Mouse (Mus musculus): ENCODE data around the gene Nacc2.

Gene Nacc2

GRCm38 (mm10) chr2:26123079-26123648 lies at the start of gene Nacc2:
TSS of gene Nacc2 (minus strand) at chr2:26123220.
- no peak for DNase-seq (ENCODE audit: low read depth in 2 of 2, low spot score in 2 of 2)

DNA sequence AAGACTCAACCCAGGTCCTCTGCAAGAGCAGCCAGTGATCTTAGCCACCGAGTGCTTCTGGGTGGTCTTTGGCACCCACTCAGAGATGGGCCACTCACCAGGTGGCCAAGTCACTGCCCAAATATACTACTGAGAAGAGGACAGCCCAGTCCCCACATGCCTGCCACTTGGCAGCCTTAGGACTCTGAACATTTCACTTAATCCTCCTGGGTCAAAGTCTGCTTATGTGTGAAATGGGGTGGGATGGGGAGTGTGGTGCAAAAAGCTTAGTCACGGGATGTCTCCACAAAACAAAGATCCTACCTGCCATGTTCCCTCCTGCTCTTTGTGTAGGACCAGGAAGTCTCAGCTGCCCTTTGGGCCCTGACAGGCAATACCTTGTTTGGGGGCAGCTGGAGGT lies 49.1 kb upstream of the Nacc2 start:
- no peak for DNase-seq (ENCODE audit: low read depth in 2 of 2, low spot score in 2 of 2)

GRCm38 (mm10) chr2:26170376-26170775 lies 47.4 kb upstream of the Nacc2 start:
- DNase-seq (ENCODE audit: low read depth in 2 of 2, low spot score in 2 of 2) = no peak

GRCm38 (mm10) chr2:26168843-26169579 lies 46.0 kb upstream of the Nacc2 start:
- DNase-seq (ENCODE audit: low read depth in 2 of 2, low spot score in 2 of 2) = no peak

- no peak for DNase-seq (ENCODE audit: low read depth in 2 of 2, low spot score in 2 of 2)
Observed at GRCm38 (mm10) chr2:26166890-26167289, 43.9 kb upstream of the Nacc2 start.

- no peak for DNase-seq (ENCODE audit: low read depth in 2 of 2, low spot score in 2 of 2)
Observed at GRCm38 (mm10) chr2:26158064-26158463, 35.0 kb upstream of the Nacc2 start.

- no peak for DNase-seq (ENCODE audit: low read depth in 2 of 2, low spot score in 2 of 2)
Observed at GRCm38 (mm10) chr2:26156191-26156977, 33.4 kb upstream of the Nacc2 start.

DNA sequence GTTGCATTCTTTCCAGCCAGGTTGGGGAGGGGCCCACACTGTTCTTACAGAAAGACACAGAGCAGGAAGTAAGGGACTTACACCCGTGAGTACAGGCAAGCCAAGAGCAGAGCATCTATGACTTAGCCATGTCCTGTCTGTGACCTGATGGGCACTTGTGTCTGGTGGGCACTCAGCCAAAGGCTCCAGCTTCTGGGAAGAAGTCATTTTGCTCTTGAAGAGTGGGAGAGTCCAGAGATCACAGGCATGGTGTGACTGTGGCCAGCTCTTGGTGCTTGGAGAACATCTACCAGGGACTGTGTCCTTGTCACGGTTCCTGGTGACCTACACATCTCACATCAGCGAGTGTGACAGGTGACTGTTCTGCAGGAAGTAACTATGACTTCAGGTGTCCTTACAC lies 32.7 kb upstream of the Nacc2 start:
- no peak for DNase-seq (ENCODE audit: low read depth in 2 of 2, low spot score in 2 of 2)

DNA sequence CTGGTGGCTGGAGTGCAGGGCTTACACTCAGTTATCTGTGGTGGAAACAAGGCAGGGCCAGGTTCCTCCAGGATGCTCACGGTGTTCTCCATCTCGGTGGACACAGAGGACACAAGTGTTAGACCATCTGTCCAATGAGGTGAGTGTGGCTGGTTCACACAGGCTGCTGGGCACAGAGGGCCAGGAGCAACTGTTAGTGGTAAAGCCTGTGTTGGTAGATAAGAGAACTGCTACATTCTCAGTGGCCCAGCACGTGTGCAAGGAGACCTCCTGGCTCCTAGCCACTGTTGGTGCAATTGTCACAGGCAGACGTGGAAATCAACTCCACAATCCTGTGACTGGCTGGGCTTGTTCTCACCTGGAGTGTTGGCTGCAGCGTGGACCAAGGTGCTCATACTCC lies 31.6 kb upstream of the Nacc2 start:
- DNase-seq (ENCODE audit: low read depth in 2 of 2, low spot score in 2 of 2) = no peak

DNA sequence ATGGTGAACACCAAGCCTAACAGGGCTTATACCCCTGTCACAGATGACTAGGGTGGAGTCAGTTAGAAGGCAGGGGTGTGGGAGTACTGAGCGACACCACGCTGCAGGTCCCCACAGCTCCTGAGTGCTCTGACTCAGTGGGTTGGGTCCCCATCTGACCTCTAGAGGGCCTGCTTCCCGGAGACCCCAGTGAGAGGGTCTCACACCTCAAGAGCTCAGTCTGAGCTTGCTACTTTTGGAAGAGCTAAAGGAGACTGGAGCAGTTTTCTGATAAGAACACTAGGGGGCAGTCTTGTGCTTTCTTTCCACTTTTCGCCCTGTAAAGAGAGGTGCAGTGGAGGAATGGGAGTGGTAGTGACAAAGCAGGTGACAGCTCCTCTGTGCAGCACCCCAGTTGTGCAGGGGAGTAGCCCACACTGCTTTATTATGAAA lies 30.9 kb upstream of the Nacc2 start:
- DNase-seq (ENCODE audit: low read depth in 2 of 2, low spot score in 2 of 2) = peak in 1 of 2 experiments; percentile 40

DNA sequence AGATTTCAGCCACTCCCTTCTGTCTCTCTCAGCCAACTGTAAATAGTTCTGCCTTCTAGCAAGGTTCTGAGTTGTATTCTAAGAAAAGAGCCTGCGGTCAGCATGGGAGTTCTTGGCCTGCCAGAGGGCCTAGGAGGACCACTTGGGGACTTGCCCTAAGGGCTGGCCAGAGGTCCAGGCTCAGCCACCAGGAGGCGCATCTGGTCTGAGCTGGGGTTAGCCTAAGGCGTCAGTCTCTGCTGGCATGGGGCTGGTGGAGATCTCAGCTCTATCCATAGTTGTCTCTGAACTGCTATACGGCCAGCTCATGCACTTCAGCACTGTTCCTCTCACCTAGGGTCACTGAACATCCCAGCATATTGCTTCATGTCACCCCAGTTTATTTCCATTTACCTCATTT lies 30.3 kb upstream of the Nacc2 start:
- no peak for DNase-seq (ENCODE audit: low read depth in 2 of 2, low spot score in 2 of 2)

- DNase-seq (ENCODE audit: low read depth in 2 of 2, low spot score in 2 of 2) = no peak
Observed at GRCm38 (mm10) chr2:26147706-26148370, 24.8 kb upstream of the Nacc2 start.

DNA sequence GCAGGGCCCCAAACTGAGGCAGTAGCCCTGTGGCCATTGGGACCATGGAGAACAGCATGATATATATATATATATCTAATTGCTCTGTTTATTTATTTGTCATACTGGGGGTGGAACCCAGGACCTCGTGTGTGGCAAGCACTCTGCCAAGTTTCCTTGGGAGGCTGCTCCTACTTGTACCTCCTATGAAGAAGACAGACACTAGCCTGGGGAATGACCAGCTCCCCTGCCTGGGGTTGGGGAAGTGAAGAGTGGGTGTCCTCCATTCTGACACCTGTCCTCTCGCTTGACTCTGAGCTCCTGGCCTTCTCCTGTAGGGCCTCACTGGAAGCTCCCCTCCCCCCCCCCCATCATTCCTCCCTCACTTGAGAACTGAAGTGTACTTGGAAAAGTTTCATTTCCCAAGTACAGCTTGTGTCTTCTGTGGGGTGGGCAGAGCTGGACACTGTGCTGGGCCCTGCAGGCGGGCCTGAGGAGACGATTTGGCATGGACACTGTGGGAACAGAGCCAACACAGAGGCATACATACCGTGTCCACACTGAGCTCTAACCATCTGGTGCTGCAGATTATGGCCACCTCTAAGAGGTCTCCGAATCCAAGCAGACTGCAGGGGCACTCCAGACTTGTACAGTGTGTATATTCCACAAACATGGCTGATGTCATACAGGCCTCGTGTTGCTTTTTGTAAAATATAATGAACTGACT lies 23.5 kb upstream of the Nacc2 start:
- no peak for DNase-seq (ENCODE audit: low read depth in 2 of 2, low spot score in 2 of 2)

GRCm38 (mm10) chr2:26145113-26145512 lies 22.1 kb upstream of the Nacc2 start:
- no peak for DNase-seq (ENCODE audit: low read depth in 2 of 2, low spot score in 2 of 2)

GRCm38 (mm10) chr2:26144331-26144730 lies 21.3 kb upstream of the Nacc2 start:
- DNase-seq (ENCODE audit: low read depth in 2 of 2, low spot score in 2 of 2) = no peak

DNA sequence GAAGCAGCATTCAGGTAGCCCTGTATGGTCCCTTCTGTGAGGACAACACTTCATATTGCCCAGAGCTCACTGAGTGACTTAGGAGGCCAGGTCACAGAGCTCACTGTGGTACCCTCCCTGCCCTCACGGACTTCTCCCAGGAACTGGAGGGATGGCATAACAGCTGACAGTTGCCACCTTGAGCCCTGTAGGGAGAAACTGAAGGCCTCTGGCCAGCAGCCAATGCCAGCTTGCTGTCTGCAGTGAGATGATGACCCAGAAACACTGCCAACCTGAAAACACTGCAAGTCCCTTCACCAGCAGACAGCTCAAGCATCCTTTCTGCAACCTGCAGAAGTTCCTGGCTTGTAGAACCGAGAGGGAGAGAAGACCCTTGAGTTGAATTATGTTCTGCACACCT lies 20.5 kb upstream of the Nacc2 start:
- no peak for DNase-seq (ENCODE audit: low read depth in 2 of 2, low spot score in 2 of 2)

DNA sequence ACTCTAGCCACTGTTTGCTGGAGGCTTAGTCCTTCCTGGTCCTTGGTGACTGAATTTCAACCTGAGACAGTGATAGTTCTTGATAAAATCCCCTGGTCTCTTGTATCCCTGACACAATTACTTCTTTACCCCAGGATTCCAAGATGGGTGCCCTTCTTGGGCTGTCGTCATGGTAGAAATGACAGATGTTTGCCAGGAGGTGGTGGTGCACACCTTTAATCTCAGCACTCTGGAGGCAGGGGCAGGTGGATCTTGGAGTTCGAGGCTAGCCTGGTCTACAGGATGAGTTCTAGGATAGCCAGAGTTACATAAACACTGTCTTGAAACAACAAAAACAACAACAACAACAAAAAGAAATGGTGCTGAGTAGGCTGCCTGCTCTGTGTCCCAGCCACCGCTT lies 20.0 kb upstream of the Nacc2 start:
- no peak for DNase-seq (ENCODE audit: low read depth in 2 of 2, low spot score in 2 of 2)

GRCm38 (mm10) chr2:26141893-26142635 lies 19.0 kb upstream of the Nacc2 start:
- DNase-seq (ENCODE audit: low read depth in 2 of 2, low spot score in 2 of 2) = peak in 1 of 2 experiments; percentile 25

GRCm38 (mm10) chr2:26140903-26141302 lies 17.9 kb upstream of the Nacc2 start:
- peak in 1 of 2 experiments; percentile 15 for DNase-seq (ENCODE audit: low read depth in 2 of 2, low spot score in 2 of 2)

DNA sequence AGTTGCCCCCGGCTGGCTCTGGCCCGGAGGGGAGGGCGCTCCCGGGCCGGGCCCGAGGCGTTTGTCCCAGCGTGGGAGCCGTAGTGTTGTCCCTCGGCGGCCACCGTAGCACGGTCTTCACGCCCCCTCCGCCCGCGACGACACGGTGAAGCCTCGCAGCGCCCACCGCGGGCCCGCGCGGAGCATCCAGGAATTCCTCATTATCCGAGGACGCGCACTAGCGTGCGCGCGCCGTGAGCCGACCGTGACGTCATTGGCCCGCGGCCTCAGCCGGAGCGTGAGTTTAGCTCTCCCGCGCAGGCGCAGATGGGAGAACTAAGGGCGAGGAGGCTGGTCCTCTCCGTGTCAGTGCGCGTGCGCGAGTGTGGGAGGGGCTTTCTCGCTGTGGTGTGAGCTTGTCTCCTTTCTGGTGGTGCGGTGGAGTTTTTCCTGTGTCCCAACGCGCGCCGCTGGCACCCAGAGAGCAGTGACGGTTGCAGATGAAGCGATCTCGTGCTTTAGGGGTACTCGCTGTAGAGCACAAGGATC lies 17.3 kb upstream of the Nacc2 start:
- DNase-seq (ENCODE audit: low read depth in 2 of 2, low spot score in 2 of 2) = peak; percentile 99
